Mouse (Mus musculus) intestine, embryonic 14.5 days (tissue): ENCODE measurements around the gene Rpp14. TPM values are rescaled to one million over a fixed set of nuclear protein-coding genes. Genes with fewer than 3 reads are reported as not detected.

ENCODE experiments used
- ATAC-seq: fragments of 200-750 bp; cut with Nextera tagmentation; replicated peaks from 2 replicates; pipeline ENCODE4 v1.8.0; 2017; ENCODE audit warnings: low read depth, moderate number of reproducible peaks, moderate TSS enrichment, moderate library complexity; ENCODE audit not compliant: low FRiP score, low TSS enrichment
- DNase-seq: peaks from one replicate; pipeline ENCODE4 v3.0.0-alpha.2; 2018; ENCODE audit warnings: low spot score
- H3K27ac ChIP-seq: fragments of 300-500 bp; sonication (generic); 2 replicates; pipeline ENCODE4 v1.5.1; 2014; ENCODE audit warnings: low read depth, mild to moderate bottlenecking, control low read depth
- H3K27me3 ChIP-seq: fragments of 300-500 bp; sonication (generic); replicated peaks from 2 replicates; pipeline ENCODE4 v1.6.1; 2014; ENCODE audit warnings: low read length, control low read depth; ENCODE audit not compliant: control insufficient read depth, insufficient read depth
- H3K36me3 ChIP-seq: fragments of 300-500 bp; sonication (generic); 2 replicates; pipeline ENCODE4 v1.6.1; 2014; ENCODE audit warnings: low read length, control low read depth; ENCODE audit not compliant: control insufficient read depth, insufficient read depth
- H3K4me1 ChIP-seq: fragments of 300-500 bp; sonication (generic); replicated peaks from 2 replicates; pipeline ENCODE4 v1.6.1; 2014; ENCODE audit warnings: low read length, control low read depth, mixed read lengths; ENCODE audit not compliant: control insufficient read depth, insufficient read depth
- H3K4me2 ChIP-seq: fragments of 300-500 bp; sonication (generic); 2 replicates; pipeline ENCODE4 v1.6.1; 2014; ENCODE audit warnings: low read length
- H3K4me3 ChIP-seq: fragments of 300-500 bp; sonication (generic); 2 replicates; pipeline ENCODE4 v1.5.1; 2014; ENCODE audit warnings: low read depth, low read length, control low read depth, mixed read lengths
- H3K9ac ChIP-seq: fragments of 300-500 bp; sonication (generic); 2 replicates; pipeline ENCODE4 v1.6.1; 2014; ENCODE audit warnings: mild to moderate bottlenecking, low read length
- H3K9me3 ChIP-seq: fragments of 300-500 bp; sonication (generic); 2 replicates; pipeline ENCODE4 v1.6.1; 2016; ENCODE audit warnings: low read length, control low read depth; ENCODE audit not compliant: control insufficient read depth
- WGBS: fragments of 180-500 bp; shearing (Covaris S2); extraction: QIAGEN DNeasy Blood & Tissue Kit; methylation state at CpG from one replicate; pipeline ENCODE4 v1.1.7; 2014; 5-methylcytosine and 5-hydroxymethylcytosine counted together
- polyA plus RNA-seq: library from polyadenylated mRNA; unstranded; fragments of >200 nt; fragmentation: Nextera tagmentation; extraction: Ambion mirVana; gene quantifications from 2 replicates; pipeline ENCODE4 v1.2.1, GENCODE M21; 2014

The Rpp14 gene
- polyA plus RNA-seq, 1 experiment from 2014 or later = 67.1 TPM

DNA sequence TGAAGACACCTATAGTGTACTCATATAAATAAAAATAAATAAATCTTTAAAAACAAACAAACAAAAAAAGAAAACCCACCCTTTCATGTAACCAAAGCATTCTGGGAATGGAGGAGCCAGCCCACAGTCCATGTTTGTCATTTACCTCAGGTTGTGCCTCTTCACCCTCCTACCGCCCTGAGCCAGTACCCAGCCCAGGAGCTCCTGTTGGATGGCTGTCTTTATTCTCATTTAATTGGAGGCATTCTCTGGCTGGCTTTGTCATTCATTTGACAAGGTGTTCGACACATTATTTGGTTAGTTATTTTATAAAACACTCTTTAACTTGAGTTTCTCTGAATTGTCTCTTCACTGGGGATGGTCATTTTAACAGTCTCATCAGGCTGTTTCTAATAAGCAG is 28.3 kb upstream of the Rpp14 start:
- Histone ChIP-seq H3K9me3 (no peaks in the 10 kb centered on the region), H3K4me2 (no peak overlapping the region), H3K27ac (no peak overlapping the region), H3K36me3 (peaks cover 13% of the 10 kb centered on the region), H3K27me3 (no peaks in the 10 kb centered on the region), H3K9ac (no peak overlapping the region), H3K4me3 (no peak overlapping the region), H3K4me1 (no peaks in the 10 kb centered on the region)
- no peak for DNase-seq
- no peak for ATAC-seq
- WGBS = 94% methylated on average over 2 of the region's 2 CpGs

DNA sequence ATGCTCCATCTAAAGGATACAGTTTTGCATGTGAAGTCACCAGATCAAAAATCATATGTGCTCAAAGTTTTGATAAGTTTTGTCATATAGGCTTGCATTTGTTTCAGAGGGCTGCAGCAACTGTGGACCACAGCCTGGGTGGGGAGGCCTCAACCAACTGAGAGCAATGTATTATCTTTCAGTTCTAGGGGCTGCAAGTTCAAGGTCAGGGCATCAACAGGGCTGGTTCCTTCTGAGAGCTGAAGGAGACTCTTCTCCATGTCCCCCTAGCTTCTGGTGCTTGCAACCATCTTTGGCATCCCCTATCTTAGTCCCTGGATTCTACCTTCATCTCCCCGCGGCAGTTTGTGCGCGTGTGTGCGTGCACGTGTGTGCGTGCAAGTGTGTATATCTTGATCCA is 27.5 kb upstream of the Rpp14 start:
- WGBS = 96% methylated on average over 7 of the region's 7 CpGs
- Histone ChIP-seq H3K27ac (no peak overlapping the region), H3K36me3 (peaks cover 9% of the 10 kb centered on the region), H3K4me3 (no peak overlapping the region), H3K9ac (no peak overlapping the region), H3K9me3 (no peaks in the 10 kb centered on the region), H3K4me1 (no peaks in the 10 kb centered on the region), H3K27me3 (no peaks in the 10 kb centered on the region), H3K4me2 (no peak overlapping the region)
- no peak for ATAC-seq
- DNase-seq = no peak

DNA sequence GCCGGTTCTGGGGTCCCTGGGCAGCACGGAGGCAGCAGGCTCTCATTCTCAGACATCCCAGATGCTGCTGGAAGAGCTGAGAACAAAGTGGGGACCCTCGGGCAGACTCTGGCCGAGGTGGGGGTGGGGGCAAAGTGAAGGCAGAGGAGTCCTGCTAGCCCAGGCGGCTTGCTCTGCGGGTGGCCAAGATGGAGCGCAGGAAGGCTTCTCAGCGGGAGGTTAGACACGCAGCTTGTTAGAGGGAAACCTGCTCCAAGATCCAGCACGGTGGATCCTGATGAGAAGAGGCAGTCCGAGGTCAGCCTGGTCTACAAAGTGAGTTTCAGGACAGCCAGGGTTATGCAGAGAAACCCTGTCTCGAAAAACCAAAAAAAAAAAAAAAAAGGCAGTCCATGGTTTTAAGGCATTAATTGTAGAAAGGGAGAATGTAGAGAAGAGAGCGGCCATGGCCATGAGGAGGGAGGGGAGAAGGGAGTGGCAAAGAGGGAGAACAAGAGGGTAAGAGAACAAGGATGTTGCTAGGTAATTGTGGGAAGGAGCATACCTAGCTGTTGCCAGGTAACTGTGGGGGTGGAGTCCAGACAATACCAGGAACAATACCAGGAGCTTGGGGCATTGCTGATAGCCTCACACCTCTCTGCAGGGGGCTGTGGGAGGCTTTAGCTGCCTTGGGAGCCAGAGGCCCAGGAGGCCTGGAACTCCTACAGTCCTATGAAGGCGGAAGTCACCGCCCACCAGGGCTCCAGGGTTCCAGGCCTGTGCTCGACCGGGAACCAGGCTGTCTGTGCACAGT is 25.7 kb upstream of the Rpp14 start:
- peak; percentile 60; the same call in 1 of the 2 replicates for ATAC-seq

DNA sequence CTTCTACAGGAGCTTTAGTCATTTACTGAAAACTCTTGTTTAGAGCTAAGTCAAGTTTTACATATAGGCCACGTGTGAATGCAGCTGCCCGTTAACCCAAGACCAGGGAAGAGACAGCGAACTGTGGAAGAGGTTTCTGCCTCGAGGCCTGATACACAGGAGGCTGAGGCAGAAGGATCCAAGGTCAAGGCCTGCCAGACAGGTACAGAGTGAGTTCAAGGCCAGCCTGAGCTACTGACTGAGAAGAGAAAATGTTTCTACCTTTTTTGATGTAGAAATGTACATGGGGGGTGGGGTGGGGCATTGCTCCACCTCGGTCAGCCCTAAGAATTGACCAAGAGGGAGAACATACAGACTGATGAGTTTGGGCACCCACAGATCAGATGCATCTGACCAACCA is 24.1 kb upstream of the Rpp14 start:
- Histone ChIP-seq H3K9me3 (no peaks in the 10 kb centered on the region), H3K9ac (no peak overlapping the region), H3K27me3 (no peaks in the 10 kb centered on the region), H3K36me3 (no peaks in the 10 kb centered on the region), H3K4me2 (no peak overlapping the region), H3K4me1 (no peaks in the 10 kb centered on the region), H3K4me3 (no peak overlapping the region), H3K27ac (no peak overlapping the region)
- DNase-seq (no peak), ATAC-seq (no peak)
- 89% methylated on average over 5 of the region's 5 CpGs for WGBS

More for the DNA sequence above, 25.7 kb upstream of the Rpp14 start:
- Histone ChIP-seq H3K9me3 (no peaks in the 10 kb centered on the region), H3K4me1 (no peaks in the 10 kb centered on the region), H3K27me3 (no peaks in the 10 kb centered on the region), H3K4me2 (no peak overlapping the region), H3K27ac (no peak overlapping the region), H3K4me3 (no peak overlapping the region), H3K36me3 (peaks cover 9% of the 10 kb centered on the region), H3K9ac (no peak overlapping the region)
- WGBS = 39% methylated on average over 17 of the region's 17 CpGs
- no peak for DNase-seq

DNA sequence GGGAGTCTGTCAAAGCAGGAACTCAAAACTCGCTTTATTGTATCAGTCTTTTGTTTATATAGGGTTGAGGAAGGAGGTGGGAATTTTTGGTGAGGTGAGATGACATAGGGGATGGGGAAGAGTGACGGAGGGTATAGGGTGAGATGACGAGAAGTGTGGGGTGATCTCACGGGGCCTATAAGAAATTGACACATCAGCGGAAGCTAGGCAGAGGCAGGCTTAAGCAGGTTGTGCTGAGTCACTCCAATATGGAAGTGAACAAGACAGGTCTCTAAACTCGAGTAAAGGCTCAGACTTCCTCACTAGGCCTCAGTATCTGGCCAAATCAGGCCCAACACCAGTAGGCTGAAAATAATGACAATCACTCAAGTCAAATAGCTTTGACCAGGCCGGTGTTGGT is 20.2 kb upstream of the Rpp14 start:
- Histone ChIP-seq H3K4me3 (no peak overlapping the region), H3K27me3 (no peaks in the 10 kb centered on the region), H3K4me2 (no peak overlapping the region), H3K36me3 (no peaks in the 10 kb centered on the region), H3K9me3 (no peaks in the 10 kb centered on the region), H3K4me1 (peaks cover 6% of the 10 kb centered on the region; the same call in 1 of the 2 replicates), H3K9ac (no peak overlapping the region), H3K27ac (no peak overlapping the region)
- 92% methylated on average over 7 of the region's 7 CpGs for WGBS
- ATAC-seq (no peak), DNase-seq (no peak)

DNA sequence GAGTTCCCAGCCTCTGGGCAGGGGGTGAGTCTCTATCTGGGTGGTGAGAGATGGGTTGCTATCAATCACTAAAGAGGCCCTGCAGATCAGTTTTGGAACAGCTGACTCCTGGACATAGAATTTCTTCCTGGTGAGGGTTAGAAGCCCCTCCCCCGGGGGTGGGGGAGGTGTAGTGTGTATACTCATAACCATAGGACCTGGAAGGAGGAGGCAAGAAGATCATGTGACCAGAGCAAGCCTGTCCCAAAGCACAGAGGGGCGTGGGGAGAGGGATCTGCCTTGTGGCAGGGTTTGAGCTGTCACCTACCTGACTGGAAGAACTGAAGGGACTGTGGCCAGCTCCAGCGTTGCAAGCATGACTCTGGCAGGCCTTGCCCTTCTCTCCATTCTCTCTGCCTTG is 18.1 kb upstream of the Rpp14 start:
- DNase-seq (no peak), ATAC-seq (no peak)
- Histone ChIP-seq H3K9me3 (no peaks in the 10 kb centered on the region), H3K27ac (no peak overlapping the region), H3K4me1 (peaks cover 6% of the 10 kb centered on the region; the same call in 1 of the 2 replicates), H3K4me3 (no peak overlapping the region), H3K36me3 (no peaks in the 10 kb centered on the region), H3K4me2 (no peak overlapping the region), H3K9ac (no peak overlapping the region), H3K27me3 (no peaks in the 10 kb centered on the region)
- 28% methylated on average over 3 of the region's 3 CpGs for WGBS

DNA sequence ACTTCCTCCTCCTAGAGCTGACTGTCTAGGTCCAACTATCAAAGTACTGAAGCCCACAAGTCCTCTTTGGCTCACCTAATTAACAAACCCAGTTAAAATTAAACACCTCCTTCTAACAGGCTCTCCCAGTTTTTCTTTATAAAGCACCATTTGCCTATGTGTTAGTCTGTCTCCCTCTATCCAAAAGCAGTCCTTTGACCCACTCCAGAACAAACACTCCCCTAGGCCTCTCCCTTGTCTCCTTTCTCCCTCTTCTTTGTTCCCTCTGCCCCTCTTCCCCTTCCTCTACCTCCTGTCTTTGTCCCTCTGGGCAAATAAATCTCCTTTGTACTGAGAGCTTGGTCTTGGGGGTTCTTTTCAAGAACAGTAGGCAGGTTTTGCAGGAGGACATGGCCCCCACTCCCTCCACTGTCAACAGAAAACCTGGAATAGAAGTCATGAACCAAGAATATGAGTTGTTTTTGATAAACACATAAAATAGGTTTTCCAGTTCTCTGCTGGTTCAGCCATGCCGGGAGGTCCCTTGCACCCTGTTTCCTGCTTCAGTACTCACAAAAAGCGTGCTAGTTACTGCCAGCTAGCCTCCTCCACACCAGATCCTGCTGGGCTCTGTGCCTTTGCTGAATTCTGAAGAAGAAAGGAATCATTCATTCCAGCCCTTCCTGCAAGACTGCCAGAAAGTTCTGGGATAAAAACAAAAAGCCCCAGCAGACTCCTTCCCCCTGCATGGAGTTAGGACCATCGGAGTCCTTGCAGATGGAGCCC is 17.4 kb upstream of the Rpp14 start:
- H3K4me3 ChIP-seq = no peak overlapping the region
- no peak overlapping the region for H3K4me2 ChIP-seq
- H3K9ac ChIP-seq = no peak overlapping the region
- WGBS = 62% methylated on average over 3 of the region's 3 CpGs
- no peaks in the 10 kb centered on the region for H3K9me3 ChIP-seq
- ATAC-seq (no peak), DNase-seq (no peak)
- no peaks in the 10 kb centered on the region for H3K27me3 ChIP-seq
- no peak overlapping the region; the same call in 1 of the 2 replicates for H3K27ac ChIP-seq
- no peaks in the 10 kb centered on the region for H3K36me3 ChIP-seq
- peaks cover 6% of the 10 kb centered on the region; the same call in 1 of the 2 replicates for H3K4me1 ChIP-seq

DNA sequence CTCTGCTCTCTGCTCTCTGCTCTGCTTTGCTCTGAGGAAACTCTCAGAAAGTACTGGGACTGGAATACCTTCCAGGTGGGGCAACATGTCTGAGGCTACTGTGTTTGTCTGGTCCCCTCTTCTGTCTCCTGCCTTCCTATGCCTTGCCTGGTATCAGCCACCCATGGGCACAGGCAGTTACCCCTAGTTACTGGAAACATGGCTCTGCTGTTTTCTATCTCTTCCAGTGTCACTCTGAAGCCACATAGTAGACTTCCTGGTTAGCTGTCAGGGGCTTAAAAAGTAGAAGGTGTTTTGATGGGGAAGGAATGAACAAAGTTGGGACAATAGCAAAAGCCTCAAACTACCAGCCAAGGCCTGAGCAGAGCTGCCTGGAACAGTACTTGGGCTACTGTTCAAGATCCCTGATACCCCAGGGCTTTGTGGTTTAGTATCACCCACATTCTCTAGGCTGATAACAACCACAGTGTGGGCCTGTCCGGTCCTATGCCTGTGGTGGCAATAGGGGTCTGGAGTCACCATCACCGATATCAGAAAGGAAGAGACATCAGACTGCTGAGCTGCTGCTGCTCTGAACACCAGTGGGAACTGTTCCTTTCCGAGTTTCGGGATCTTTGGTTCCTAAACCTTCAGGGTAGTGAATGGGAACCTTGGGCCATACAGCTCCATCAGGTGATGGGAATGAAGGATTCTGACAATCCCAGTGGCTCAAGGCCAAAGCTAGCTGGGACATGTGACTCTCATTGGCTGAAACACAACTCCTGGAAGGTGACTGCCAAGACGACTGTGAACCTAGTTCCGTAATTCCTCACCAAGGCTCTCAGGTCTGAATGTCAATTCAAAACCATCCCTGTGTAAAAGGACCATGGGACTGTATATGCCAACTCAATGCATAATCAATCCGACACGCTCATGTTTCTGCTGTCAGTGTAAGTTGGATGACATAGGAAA is 16.1 kb upstream of the Rpp14 start:
- Histone ChIP-seq H3K27ac (no peak overlapping the region), H3K36me3 (no peaks in the 10 kb centered on the region), H3K27me3 (no peaks in the 10 kb centered on the region), H3K4me1 (peaks cover 6% of the 10 kb centered on the region; the same call in 1 of the 2 replicates), H3K9ac (no peak overlapping the region), H3K9me3 (no peaks in the 10 kb centered on the region), H3K4me2 (no peak overlapping the region), H3K4me3 (no peak overlapping the region)
- ATAC-seq (no peak), DNase-seq (no peak)
- 88% methylated on average over 8 of the region's 8 CpGs for WGBS
